Mouse (Mus musculus) spleen, adult 2 months (tissue): ENCODE results near the gene Slc10a4.
"Not testable (repeated sequence)": the region's sequence is repeated elsewhere in the genome, so short reads cannot be mapped to it uniquely, and the experiment has no call there.

Experiments
- CTCF ChIP-seq: fragments of 200-500 bp; IDR thresholded peaks from 2 replicates; pipeline ENCODE4 v1.5.1; 2011; ENCODE audit warnings: mild to moderate bottlenecking, inconsistent platforms; ENCODE audit not compliant: insufficient read depth, insufficient read length, insufficient replicate concordance; ENCODE audit errors: extremely low read depth
- POLR2A ChIP-seq: fragments of 200-500 bp; IDR thresholded peaks from 2 replicates; pipeline ENCODE4 v1.6.1; 2011; ENCODE audit warnings: low read depth, low read length, inconsistent platforms

GRCm38 (mm10) chr5:73013611-73014287, 7.1 kb downstream of the Slc10a4 start:
- TF ChIP-seq CTCF, POLR2A: not testable (repeated sequence)
